Mouse (Mus musculus) olfactory bulb, adult 2 months (tissue): ENCODE measurements around the gene Olfr875.

Experiments
- CTCF ChIP-seq: fragments of 200-500 bp; IDR thresholded peaks from 2 replicates; pipeline ENCODE4 v1.5.1; 2012; ENCODE audit warnings: low read depth, mild to moderate bottlenecking, low read length, moderate library complexity; ENCODE audit not compliant: insufficient read depth
- POLR2A ChIP-seq: fragments of 200-500 bp; IDR thresholded peaks from 2 replicates; pipeline ENCODE4 v1.6.1; 2012; ENCODE audit warnings: mild to moderate bottlenecking, low read depth, low read length, moderate library complexity; ENCODE audit not compliant: insufficient read depth

GRCm38 (mm10) chr9:37807235-37807634, 35.6 kb downstream of the Olfr875 start:
- TF ChIP-seq CTCF (no peak), POLR2A (no peak)
